Mouse (Mus musculus): Measurements from ENCODE around the gene Orai2. TPM values are rescaled to one million over a fixed set of nuclear protein-coding genes. Genes with fewer than 3 reads are reported as not detected.
"Not testable (repeated sequence)": the region's sequence is repeated elsewhere in the genome, so short reads cannot be mapped to it uniquely, and the experiment has no call there.

Orai2 gene
- polyA plus RNA-seq, 1 experiment from 2014 or later = 14.0 TPM

DNA sequence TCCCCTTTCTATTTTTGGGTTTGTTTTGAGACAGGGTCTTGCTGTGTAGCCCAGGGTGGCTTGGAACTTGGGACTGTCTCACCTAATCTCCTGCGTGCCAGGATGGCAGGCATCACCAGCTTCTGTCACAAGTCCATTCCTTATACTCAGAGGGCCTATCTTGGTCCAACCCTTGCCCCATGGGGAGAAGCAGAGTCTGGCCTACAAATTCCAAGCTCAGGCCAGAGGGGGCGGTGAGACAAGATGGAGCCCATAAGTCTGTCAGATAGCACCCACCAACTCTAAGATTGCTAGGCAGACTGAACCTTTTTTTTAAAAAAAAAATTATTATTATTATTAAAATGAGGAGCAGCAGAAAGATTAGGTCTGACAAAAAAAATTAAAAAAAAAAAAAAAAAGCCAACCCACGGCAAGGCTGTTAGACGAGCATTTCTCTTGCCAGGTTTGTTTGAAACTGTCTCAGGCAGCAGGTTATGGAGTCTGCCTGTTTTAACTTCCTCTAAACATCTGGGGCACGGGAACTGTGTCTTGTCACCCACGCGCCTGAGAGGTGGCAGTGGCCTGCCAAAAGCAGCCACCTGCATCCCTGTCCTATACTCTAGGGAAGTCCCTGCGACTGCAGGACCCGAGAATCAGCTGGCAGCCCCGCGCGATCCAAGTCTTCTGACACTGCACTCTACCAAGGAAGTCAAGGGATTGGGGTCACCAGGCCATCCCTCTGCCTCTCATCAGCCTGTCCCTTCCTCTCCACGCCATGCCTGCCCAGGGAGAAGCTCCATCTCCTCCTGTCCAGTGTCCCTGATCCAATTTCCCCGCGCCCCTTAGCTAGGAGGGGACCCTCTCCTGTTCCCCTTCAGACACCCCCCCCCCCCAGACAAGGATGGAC is 644 bp downstream of the Orai2 start:
- peak; percentile 1; the same call in 1 of the 2 replicates for ATAC-seq
- Histone ChIP-seq H3K4me3 (ENCODE audit: low read depth, low read length) (peak overlapping the region; percentile 48), H3K9ac (replicated peaks; ENCODE audit: low read depth) (peak overlapping the region; percentile 43; the same call in 1 of the 2 replicates), H3K4me2 (replicated peaks; ENCODE audit: low read depth, low read length) (peak overlapping the region; percentile 82), H3K27me3 (replicated peaks; ENCODE audit: insufficient read depth, low read length) (no peaks in the 10 kb centered on the region), H3K27ac (ENCODE audit: low read length) (peak overlapping the region; percentile 78), H3K9me3 (ENCODE audit: low read length) (no peaks in the 10 kb centered on the region), H3K36me3 (ENCODE audit: insufficient read depth, low read length) (no peaks in the 10 kb centered on the region), H3K4me1 (ENCODE audit: insufficient read depth, low read depth, low read length) (peaks cover 16% of the 10 kb centered on the region; the same call in 1 of the 2 replicates)
- peak; percentile 34 for DNase-seq (ENCODE audit: low spot score)
- TF ChIP-seq CTCF (IDR thresholded peaks at IDR 0.05) = peak; percentile 6; the same call in 1 of the 2 replicates
- no peak for TF ChIP-seq EP300 (IDR thresholded peaks at IDR 0.05)
- 10% methylated on average over 14 of the region's 15 CpGs for WGBS

- no peaks in the 10 kb centered on the region for H3K36me3 ChIP-seq (ENCODE audit: insufficient read depth, low read length)
- H3K9ac ChIP-seq (replicated peaks; ENCODE audit: low read depth) = no peak overlapping the region
- 94% methylated on average over 3 of the region's 3 CpGs for WGBS
- TF ChIP-seq EP300 (IDR thresholded peaks at IDR 0.05) (no peak), CTCF (IDR thresholded peaks at IDR 0.05) (peak; percentile 45)
- no peak overlapping the region for H3K4me2 ChIP-seq (replicated peaks; ENCODE audit: low read depth, low read length)
- H3K9me3 ChIP-seq (ENCODE audit: low read length) = no peaks in the 10 kb centered on the region
- DNase-seq (ENCODE audit: low spot score) (no peak), ATAC-seq (no peak)
- no peak overlapping the region for H3K4me3 ChIP-seq (ENCODE audit: low read depth, low read length)
- no peak overlapping the region for H3K27ac ChIP-seq (ENCODE audit: low read length)
- peaks cover 16% of the 10 kb centered on the region; the same call in 1 of the 2 replicates for H3K4me1 ChIP-seq (ENCODE audit: insufficient read depth, low read depth, low read length)
- no peaks in the 10 kb centered on the region for H3K27me3 ChIP-seq (replicated peaks; ENCODE audit: insufficient read depth, low read length)
Observed at GRCm38 (mm10) chr5:136168071-136168470, 2.4 kb downstream of the Orai2 start.

DNA sequence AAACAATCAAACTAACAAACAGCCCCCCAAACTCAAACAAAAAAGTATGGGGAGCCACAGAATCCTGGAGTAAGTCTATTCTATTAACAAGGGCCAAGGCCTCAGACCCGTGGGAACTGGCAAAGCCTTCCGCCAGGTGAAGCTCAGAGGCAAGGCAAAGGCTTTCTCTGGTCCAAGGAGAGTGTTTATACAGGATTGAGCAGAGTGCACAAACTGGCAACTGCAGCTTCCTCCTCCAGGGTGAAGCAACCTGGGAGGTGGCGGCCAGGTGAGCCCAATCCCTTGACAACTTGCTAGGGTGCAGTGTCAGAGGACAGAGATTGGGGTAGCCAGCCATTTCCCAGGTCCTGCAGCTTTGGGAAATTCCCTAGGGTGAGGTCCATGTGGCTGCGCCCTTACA is 3.2 kb downstream of the Orai2 start:
- Histone ChIP-seq H3K4me1 (ENCODE audit: insufficient read depth, low read depth, low read length) (peaks cover 16% of the 10 kb centered on the region; the same call in 1 of the 2 replicates), H3K9me3 (ENCODE audit: low read length) (no peaks in the 10 kb centered on the region), H3K4me2 (replicated peaks; ENCODE audit: low read depth, low read length) (no peak overlapping the region), H3K27ac (ENCODE audit: low read length) (no peak overlapping the region), H3K4me3 (ENCODE audit: low read depth, low read length) (no peak overlapping the region), H3K27me3 (replicated peaks; ENCODE audit: insufficient read depth, low read length) (no peaks in the 10 kb centered on the region), H3K36me3 (ENCODE audit: insufficient read depth, low read length) (no peaks in the 10 kb centered on the region), H3K9ac (replicated peaks; ENCODE audit: low read depth) (no peak overlapping the region)
- 85% methylated on average over 4 of the region's 4 CpGs for WGBS
- no peak for ATAC-seq
- TF ChIP-seq CTCF (IDR thresholded peaks at IDR 0.05) (no peak), EP300 (IDR thresholded peaks at IDR 0.05) (no peak)
- DNase-seq (ENCODE audit: low spot score) = no peak

GRCm38 (mm10) chr5:136165246-136165645 is 5.3 kb downstream of the Orai2 start:
- H3K9ac ChIP-seq (replicated peaks; ENCODE audit: low read depth) = no peak overlapping the region
- ATAC-seq (no peak), DNase-seq (ENCODE audit: low spot score) (no peak)
- TF ChIP-seq EP300 (IDR thresholded peaks at IDR 0.05) (no peak), CTCF (IDR thresholded peaks at IDR 0.05) (no peak)
- no peaks in the 10 kb centered on the region for H3K36me3 ChIP-seq (ENCODE audit: insufficient read depth, low read length)
- H3K27ac ChIP-seq (ENCODE audit: low read length) = no peak overlapping the region
- no peak overlapping the region for H3K4me3 ChIP-seq (ENCODE audit: low read depth, low read length)
- WGBS = 72% methylated on average over 8 of the region's 8 CpGs
- peaks cover 3% of the 10 kb centered on the region; the same call in 1 of the 2 replicates for H3K4me1 ChIP-seq (ENCODE audit: insufficient read depth, low read depth, low read length)
- no peak overlapping the region for H3K4me2 ChIP-seq (replicated peaks; ENCODE audit: low read depth, low read length)
- no peaks in the 10 kb centered on the region for H3K9me3 ChIP-seq (ENCODE audit: low read length)
- no peaks in the 10 kb centered on the region for H3K27me3 ChIP-seq (replicated peaks; ENCODE audit: insufficient read depth, low read length)

DNA sequence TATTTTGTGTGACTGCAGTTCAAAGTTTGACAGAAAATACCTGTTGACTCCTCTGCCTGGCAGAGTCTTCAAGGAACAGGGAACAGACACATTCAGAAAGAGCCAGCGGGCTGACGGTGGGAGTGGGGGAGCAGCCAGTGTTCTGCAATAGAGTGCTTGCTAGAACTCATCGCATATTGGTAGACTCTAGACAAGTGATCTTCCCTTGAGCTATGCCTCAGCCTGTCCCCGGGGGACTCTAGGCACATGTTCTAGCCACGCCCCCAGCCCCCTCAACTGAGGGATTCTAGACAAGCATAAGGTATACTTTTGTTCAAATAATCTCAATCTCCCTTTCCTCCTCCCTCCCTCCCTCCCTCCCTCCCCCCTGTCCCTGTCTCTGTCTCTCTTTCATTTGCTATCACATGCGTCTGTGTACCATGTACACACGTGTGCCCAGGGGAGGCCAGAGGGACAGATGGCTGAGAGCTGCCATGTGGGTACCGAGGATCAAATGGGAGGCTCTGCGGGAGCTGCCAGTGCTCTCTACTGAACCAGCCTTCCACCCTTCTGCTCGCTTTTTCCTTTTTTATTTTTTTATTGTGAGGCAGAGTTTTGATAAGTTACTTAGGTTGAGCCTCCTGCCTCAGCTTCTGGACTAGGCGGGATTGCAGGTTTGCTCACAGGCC is 6.6 kb downstream of the Orai2 start:
- H3K4me1 ChIP-seq (ENCODE audit: insufficient read depth, low read depth, low read length) = no peaks in the 10 kb centered on the region
- H3K27me3 ChIP-seq (replicated peaks; ENCODE audit: insufficient read depth, low read length) = no peaks in the 10 kb centered on the region
- H3K4me2 ChIP-seq (replicated peaks; ENCODE audit: low read depth, low read length) = no peak overlapping the region
- no peaks in the 10 kb centered on the region for H3K36me3 ChIP-seq (ENCODE audit: insufficient read depth, low read length)
- H3K9ac ChIP-seq (replicated peaks; ENCODE audit: low read depth) = no peak overlapping the region
- WGBS = 82% methylated on average over 11 of the region's 11 CpGs
- H3K27ac ChIP-seq (ENCODE audit: low read length) = no peak overlapping the region
- ATAC-seq (no peak), DNase-seq (ENCODE audit: low spot score) (no peak)
- no peaks in the 10 kb centered on the region for H3K9me3 ChIP-seq (ENCODE audit: low read length)
- no peak overlapping the region for H3K4me3 ChIP-seq (ENCODE audit: low read depth, low read length)
- no peak for TF ChIP-seq EP300 (IDR thresholded peaks at IDR 0.05)
- no peak for TF ChIP-seq CTCF (IDR thresholded peaks at IDR 0.05)

DNA sequence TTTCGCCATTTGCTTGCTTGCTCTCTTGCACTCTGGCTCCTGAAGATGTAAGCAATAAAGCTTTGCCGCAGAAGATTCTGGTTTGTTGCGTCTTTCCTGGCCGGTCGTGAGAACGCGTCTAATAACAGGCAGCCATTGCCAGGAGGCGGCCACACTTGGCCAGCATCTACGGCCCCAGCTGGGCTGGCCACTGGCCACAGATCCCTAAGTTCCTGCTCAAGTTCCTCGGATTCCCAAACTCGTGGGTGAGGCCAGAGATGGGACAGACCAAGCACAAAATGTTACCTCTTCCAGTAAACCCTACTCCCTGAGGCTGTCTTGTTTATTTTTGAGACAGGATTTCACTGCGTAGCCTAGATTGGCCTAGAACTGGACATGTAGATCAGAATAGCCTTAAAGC is 10.4 kb downstream of the Orai2 start:
- not testable (repeated sequence) for DNase-seq (ENCODE audit: low spot score); ATAC-seq; H3K36me3 ChIP-seq (ENCODE audit: insufficient read depth, low read length); H3K9ac ChIP-seq (replicated peaks; ENCODE audit: low read depth); H3K27ac ChIP-seq (ENCODE audit: low read length); H3K27me3 ChIP-seq (replicated peaks; ENCODE audit: insufficient read depth, low read length); H3K4me2 ChIP-seq (replicated peaks; ENCODE audit: low read depth, low read length); H3K4me3 ChIP-seq (ENCODE audit: low read depth, low read length); H3K4me1 ChIP-seq (ENCODE audit: insufficient read depth, low read depth, low read length); H3K9me3 ChIP-seq (ENCODE audit: low read length)
- 82% methylated on average over 10 of the region's 12 CpGs for WGBS
